Mouse (Mus musculus) left cerebral cortex, postnatal 36 days (tissue): ENCODE data around the gene Dus3l. TPM values are rescaled to one million over a fixed set of nuclear protein-coding genes. Genes with fewer than 3 reads are reported as not detected.

ENCODE experiments used
- DNase-seq, 2 experiments: peaks; one replicate each; pipeline ENCODE4 v3.0.0; 2021 to 2022; ENCODE audit warnings: low spot score in 2 of 2, mixed read lengths in 1 of 2
- intact Hi-C: fragments of 180-260 bp; cut with DNase I; formaldehyde crosslinking; loops from one replicate; pipeline ENCODE4 v1.15.1; 2025
- total RNA-seq, 2 experiments: library from RNA; stranded (reverse); gene quantifications; 2 replicates each; pipeline ENCODE4 v1.2.3; 2021

Dus3l gene
- 10 to 100 TPM; 57.6 to 75.6 TPM for total RNA-seq

DNA sequence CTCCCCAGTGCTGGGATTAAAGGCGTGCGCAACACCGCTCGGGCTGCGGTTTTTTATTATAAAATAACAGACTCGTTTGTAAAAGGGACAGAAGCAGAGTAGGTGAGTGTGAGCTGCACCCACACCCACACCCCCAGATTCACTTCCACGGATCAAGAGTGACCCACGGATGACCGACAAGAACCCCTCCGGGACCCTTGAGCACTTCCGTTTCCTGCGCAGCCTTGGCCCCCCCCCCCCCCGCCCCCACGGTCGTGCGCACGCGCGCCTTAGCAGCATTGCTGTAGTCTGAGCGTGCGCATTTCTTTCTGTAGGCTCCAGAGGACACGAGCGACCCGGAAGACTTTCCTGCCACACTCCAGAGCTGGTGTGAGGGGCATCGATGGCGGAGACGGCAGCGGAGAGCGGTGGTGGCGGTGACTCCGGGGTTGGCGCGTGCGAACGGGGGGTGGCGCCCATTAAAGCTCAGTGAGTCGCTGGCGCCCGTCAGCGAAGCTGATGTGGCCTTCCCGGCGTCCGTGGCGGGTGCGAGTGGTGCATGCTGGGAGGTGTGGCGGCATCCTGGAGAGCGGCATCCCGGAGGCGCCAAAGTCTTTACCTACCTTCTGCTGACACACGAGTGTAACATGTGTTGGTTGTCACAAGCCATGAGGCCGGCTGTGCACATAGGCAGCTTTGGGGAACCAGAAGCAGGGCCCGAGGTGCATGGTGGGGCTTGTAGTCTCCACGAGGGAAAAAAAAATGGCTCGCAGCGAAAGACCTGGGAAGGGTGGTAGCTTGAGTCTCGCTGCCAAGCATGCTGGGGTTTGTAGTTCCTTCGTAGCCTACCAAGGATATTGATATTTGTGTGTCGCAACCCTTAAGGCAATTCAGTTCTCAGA is at the start of gene Dus3l:
TSS of gene Dus3l (plus strand) at position 284 of the 881 bp plus-strand sequence.
- DNase-seq, result peak; percentile 94 to 95
- intact Hi-C loops, result loop anchor here (5.0 kb wide), 2 partner anchors 92 to 152 kb away; partner anchors contain the start of genes Ranbp3 and Rpl36

DNA sequence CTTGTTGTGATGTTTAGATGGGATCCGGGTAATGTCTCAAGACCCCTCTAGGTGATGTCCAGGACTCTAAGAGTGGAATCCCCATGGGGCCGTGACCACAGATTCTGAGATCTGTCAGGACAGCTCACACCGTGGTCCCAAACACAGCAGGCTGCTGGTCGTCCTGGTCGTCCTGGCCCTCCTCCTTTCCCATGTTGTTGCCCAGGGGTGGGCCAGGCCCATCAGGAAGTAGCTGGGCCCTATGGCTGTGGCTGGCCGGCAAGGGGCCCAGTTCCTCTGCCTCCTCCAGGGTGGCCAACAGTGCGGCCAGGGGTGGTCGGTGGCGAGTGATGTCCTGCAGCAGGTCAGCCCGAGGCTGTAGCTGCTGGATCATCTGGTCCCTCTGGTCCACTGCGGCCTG is 49.2 kb upstream of the Dus3l start:
- intact Hi-C loops, result loop anchor here (5.0 kb wide), 1 partner anchor 42 kb away; the partner anchor contains the start of gene Nrtn
- DNase-seq, result no peak

DNA sequence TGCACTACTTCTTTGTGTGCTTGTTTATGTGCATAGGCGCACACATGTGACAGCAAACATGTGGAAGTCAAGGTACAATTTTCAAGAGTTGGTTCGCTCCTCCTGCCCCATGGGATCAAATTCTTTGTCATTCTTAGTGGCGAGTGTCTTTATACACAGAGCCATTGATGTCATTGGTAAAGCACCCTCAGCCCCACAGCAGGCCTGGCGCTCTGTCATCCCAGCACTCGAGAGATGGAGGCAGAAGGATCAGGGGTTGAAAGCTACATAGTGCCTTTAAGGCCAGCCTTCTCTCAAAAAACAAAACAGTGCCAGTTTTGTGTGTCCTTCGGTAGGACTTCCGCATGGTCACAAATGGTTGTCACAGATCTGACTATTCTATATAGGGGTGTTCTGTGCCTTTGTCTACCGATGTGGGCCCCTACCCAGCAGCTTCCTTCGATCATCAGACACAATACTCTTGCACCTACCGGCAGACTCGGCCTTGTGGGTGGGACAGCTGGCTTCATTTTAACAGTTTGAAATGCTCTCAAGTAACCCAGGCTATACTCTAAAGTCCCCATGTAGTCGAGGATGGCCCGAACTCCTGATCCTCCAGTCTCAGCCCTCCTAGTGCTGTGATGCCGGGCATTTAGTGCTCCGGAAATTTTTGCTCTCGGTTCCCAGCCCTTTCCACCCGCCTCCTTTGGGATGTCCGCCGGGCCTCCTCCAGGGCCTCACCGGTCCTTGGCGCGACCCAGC is 48.5 kb upstream of the Dus3l start:
- intact Hi-C loops, result loop anchor here (5.0 kb wide), 1 partner anchor 41 kb away; the partner anchor contains the start of gene Nrtn
- peak in 1 of 2 experiments; percentile 39 for DNase-seq

DNA sequence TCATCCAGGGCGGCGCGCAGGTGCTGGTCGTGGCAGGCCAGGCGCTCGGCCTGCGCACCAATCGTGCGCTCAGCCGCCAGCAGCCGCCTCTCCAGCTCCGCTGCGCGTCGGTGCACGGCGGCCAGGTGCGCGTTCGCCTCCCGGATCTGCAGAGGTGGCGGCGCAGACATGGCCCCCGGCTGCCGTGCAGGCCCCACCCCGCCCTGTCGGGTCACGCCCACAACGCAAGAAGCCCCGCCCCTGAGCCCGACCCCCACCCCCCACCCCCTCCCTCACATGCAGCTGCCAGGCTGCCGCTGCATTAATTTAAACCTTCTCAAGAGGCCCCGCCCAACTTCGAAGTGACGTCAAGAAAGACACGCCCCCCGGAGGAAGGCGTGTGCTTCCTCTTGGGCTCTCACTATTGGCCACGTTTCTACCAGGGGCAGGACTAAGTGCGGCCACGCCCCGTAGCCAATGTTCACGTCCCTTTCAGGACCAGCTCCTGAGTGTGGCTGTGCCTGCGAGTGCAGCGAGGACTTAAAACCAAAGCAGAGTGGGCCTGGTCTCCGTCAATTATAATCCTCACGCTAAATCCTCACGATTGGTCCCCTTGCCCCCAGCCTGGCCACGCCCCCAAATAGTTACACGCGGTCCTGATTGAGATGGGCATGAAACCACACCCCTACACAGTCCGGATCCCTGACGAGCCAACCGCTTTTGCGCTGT is 47.7 kb upstream of the Dus3l start:
- intact Hi-C loops, result loop anchor here (5.0 kb wide), 1 partner anchor 40 kb away; the partner anchor contains the start of gene Nrtn

DNA sequence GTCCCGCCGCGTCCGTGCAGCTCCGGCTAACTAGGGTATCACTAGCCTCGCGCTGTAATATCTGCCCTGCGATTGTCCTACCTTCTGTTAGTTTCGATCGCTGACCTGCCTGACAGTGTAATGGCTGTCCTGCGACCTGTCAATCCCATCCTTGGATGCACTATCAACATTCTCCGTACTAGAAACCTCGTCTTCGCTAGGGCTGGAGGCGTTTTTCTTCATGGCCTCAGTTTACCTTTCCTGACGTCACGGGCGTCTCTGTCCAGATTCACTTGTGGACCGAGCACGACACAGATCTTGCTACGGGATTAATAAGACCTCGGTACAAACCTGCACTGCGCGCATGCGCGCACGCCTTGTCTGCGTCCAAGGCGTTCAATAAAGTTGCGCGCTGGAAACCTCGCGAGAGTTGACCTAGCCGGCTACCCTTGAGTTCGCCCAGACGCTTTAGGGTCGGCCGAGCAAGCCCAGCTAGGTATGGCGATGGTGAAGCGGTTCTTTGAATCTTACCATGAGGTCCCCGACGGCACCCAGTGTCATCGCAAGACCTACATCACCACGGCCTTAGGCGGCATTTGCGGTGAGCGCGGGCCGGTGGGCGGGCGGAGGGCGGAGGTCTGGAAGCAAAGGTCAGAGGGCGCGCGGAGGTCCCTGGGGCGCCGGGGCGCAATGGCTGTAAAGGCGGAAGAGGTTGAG is 47.0 kb upstream of the Dus3l start, which contains the start of the genes Ndufa11 and Vmac:
TSS of gene Ndufa11 (plus strand) at position 405 of the 696 bp plus-strand sequence.
TSS of gene Vmac (minus strand) at position 660 of the 696 bp plus-strand sequence.
- intact Hi-C loops, result loop anchor here (5.0 kb wide), 1 partner anchor 40 kb away; the partner anchor contains the start of gene Nrtn
- DNase-seq, result peak; percentile 86 to 89

More for the DNA sequence above, 47.7 kb upstream of the Dus3l start:
- DNase-seq, result peak; percentile 95 to 96

DNA sequence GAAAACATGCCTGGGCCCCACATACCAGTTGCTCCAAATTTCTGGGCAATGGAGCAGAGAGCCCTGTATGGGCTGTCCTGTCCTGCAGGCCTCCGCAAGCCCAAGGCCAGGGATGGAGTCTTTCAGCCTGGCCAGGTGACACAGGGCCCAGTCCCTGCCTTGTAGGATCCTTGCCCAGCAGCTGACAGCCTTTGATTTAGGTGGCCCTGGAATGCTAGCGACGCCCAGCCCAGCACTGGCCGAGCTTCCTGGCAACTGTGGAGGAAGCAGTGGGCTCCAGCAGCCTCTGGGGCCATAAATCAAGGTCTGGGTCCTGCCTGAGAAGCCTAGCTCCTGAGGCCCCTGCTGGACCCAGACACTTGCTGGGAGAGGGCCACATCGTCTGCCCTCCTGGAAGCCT is 42.1 kb upstream of the Dus3l start:
- no peak for DNase-seq
- intact Hi-C loops, result no loop called here

DNA sequence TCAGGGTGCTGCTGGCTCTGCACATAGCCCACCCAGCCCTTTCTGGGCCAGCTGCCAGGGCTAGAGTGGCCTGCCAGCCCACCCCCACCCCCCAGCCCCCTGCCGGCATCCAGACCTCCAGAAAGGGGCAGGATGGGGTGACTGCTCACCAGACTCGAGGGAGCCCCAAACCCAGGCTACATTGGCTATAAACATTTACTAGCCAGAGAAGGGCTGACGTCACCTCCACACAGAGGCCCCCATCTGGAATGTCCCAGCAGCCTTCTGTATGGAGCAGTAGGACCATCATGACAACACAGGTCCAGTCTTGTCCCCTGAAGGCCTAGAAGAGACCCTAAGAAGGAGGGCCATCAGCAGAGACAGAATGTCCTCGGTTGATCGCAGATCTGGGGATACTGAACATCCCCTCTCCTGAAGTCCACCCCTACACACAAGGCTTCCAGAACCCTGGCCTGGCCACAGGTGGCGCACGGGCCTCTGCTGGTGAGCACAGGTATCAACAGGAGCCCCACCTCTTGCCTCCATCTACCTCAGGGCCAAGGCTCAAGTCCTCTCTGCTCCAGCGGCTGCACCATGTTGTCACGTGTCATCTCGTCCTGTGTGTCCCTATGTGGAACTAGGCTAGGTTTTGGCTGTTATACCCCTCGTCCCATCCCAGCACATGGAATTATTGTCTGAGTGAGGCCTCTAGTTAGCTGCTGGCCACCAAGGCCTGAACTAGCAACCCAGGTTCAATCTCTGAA is 41.0 kb upstream of the Dus3l start:
- no peak for DNase-seq
- intact Hi-C loops, result no loop called here

DNA sequence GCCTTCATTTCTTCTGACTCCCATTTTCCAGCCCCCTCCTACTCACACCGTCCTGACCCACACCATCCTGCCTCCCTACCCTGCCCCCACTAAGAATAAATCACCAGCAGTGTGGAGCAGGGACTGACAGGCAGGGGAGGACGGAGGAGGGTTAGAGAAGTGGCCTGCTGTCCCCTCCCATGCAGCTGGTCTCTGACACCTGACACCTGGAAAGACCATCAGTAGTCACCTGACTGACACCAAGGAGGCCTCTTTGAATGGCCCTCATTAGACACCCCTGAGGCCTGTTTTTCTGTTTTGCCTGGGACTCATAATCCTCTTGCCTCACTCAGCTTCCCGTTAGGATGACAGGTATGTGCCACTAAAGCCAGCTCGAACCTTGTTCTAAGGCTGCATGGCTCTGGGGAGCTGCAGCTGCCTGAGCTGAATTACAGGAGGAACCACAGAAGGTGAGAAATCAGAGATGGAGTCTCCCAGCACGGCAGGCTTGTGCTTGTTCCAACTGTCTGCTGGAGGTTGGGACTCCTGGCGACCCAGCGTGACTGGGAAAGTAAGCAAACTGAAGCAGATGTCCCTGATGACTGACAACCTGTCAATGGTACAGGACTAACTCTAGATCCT is 37.4 kb upstream of the Dus3l start:
- intact Hi-C loops, result no loop called here
- DNase-seq, result no peak

DNA sequence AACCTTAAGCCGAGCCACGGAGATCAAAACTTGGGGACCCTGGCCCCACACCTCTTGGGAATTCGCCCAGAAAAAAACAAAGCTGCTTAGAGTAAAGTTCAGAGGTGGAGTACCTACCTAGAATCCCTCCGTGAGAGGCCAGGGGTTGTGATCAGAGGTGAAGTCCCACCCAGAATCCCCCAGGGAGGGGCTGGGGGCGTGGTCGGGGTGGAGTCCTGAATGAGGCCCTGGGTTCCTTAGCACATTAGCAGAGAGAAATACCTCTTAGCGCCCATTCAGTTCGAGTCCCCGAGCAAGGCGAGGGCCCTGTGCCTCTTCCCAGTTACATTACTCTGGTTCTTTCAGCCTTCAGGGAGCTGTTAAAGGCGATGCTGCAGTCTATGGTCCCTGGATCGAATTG is 36.9 kb upstream of the Dus3l start:
- no peak for DNase-seq
- intact Hi-C loops, result no loop called here

DNA sequence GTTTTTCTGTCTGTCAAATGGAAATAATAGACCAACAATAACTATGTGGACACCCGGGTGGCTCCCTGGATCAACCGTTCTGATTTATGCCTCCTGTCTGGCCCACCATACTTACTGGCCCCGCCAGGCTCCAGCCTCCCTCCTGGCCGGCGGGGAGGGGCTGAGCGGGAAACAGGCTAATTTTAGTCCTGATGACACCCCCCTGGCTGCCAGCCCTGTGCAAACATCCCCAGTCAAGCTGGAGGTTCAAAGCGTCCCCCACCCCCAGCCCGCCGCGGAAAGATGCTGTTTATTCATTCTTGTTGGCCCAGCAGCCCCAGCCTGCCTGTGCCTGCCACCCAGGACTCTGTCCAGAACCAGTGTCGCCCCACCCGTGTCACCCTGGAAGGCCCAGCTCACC is 36.4 kb upstream of the Dus3l start:
- intact Hi-C loops, result no loop called here
- DNase-seq, result no peak

DNA sequence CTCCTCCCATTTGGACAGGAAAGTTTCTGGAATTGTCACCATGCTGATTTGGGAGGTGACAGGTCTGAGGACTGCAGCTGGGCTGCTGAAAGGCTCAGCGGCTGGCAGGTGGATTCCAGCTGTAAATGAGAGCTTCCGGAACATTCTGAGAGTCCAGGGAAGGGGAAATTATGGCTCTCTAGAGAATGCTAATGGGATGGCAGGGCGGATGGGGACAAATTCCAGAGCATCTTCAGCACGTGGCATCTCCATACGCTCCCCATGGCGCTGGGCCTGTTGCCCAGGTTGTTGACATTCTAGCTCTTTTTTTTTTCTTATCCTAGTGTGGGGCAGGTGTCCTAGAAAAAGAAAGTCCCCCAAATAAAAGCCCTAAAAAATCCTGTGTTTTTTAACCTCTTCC is 35.4 kb upstream of the Dus3l start:
- DNase-seq, result no peak
- intact Hi-C loops, result no loop called here

DNA sequence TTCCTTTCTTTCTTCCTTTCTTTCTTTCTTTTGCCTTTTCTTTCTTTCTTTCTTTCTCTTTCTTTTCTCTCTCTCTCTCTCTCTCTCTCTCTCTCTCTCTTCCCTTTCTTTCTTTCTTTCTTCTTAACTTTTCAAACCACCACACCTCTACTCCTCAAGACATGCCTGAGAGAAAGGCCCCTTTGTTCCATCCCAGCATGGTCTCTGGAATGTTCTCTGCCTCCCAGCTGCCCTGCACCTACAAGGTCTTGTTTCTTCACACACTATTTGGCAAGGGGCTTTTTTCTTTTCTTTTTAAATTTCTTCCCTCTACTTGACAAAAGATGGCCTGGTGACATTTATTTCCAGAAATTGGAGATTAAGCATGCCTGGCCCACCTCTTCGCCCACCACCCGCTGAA is 34.9 kb upstream of the Dus3l start:
- DNase-seq, result no peak
- intact Hi-C loops, result no loop called here

DNA sequence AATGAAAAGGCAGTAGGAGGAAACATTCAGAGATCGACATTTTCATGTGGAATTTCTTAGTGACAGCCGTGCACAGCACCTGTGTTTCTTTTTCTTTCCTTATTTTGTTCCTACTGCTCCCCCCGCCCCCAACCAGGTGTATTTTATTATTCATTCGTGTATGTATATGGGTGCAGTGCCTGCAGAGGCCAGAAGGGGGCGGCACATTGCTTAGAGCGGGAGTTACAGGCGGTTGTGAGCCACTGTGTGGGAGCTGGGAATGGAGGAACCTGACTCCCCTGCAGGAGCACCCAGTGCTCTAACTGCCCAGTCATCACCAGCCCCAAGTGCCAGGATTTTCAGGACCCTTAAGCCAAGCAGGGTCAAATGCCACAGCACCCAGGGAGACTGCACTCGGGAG is 28.0 kb upstream of the Dus3l start:
- intact Hi-C loops, result no loop called here

DNA sequence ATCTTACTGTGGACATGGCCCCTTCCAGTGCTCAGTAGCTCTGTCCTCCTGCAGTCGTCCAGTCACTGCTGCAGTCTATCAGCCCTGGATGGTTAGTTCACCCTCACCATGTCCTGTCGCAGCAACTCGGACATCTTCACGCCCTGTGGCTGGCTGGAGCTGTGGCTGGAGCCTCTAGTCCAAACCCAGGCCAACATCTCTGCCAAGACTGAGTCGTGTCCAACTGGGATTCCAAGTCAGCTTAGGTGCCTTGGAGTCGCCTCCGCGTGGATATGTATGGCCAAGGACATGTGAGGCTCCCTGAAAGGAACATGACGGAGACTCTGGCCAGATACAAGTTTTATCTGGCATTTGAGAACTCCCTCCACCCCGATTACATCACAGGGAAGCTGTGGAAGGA is 26.3 kb upstream of the Dus3l start:
- intact Hi-C loops, result no loop called here
- no peak for DNase-seq

More for the DNA sequence above, 28.0 kb upstream of the Dus3l start:
- no peak for DNase-seq

DNA sequence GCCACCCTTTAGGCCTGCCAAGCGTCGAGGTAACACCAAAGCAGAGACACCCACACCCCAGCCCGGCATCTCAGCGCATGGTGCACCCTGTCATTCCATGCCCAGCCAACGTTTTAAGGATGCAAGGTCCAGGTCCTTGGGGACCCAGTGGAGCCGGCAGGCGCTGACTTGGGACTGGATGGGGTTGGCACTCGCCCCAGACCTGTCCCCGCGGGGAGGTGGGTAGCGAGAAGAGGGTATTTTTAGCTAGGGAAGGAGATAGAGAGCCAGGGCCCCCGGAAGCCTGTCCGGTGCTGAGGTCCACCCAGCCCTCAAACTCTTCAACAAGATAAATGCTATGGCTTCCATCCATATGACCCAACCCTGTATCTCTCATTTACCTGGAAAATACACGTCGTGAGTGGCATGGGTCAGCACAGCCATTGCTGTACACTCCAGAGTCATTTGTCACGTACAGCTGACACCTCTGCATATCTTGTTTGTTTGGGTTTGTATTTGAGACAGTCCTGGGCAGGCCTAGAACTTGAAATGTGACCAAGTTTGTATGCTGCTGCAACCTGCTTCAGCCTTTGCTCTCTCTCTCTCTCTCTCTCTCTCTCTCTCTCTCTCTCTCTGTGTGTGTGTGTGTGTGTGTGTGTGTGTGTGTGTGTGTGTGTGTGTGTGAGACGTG is 24.3 kb upstream of the Dus3l start:
- intact Hi-C loops, result no loop called here

DNA sequence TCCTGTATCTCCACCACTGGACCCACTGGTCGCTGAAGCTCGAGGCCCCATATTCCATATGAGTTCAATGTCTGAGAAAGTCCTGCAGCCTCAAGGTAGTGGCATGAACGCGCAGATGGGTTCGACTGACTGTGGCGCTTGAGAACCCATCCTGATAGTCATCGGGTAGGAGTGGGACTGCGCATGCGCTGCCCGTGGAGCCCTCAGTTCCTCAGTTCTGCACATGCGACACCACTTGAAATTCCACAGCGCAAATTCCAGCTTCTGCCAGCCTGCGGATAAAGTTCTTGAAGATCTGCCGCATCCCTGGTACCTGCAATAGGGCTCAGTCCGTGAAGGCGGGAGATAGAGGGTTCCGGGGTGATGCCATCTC is 23.8 kb upstream of the Dus3l start:
- DNase-seq, result no peak
- intact Hi-C loops, result no loop called here

More for the DNA sequence above, 24.3 kb upstream of the Dus3l start:
- no peak for DNase-seq

DNA sequence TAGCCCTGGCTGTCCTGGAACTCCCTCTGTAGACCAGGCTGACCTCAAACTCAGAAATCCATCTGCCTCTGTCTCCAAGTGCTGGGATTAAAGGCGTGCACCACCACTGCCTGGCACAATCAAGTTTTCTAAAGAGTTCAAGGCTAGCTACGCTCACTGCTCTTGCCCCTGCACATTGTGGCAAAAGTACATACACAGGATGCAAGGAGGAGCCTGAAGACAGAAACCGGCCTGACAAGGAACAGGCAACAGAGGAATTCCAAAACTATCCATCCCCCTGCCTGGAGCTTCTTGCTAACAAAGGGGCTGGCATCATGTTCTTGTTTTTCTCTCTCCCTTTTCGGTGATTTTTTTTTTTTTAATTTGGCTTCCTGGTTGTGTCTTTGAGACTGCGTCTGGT is 20.4 kb upstream of the Dus3l start:
- DNase-seq, result no peak

More for the DNA sequence above, 20.4 kb upstream of the Dus3l start:
- intact Hi-C loops, result no loop called here
